Mouse (Mus musculus) G1E (cell line): ENCODE results near the gene Idh3g. TPM values are rescaled to one million over a fixed set of nuclear protein-coding genes. Genes with fewer than 3 reads are reported as not detected.

ENCODE experiments used
- ATAC-seq: 2 replicates; pipeline ENCODE4 v1.8.0; 2016; ENCODE audit warnings: mild to moderate bottlenecking; ENCODE audit not compliant: insufficient number of reproducible peaks, poor library complexity, low FRiP score, severe bottlenecking; ENCODE audit errors: extremely low read depth
- DNase-seq: peaks from one replicate; pipeline ENCODE4 v3.0.0; 2012; ENCODE audit warnings: low spot score
- H3K27me3 ChIP-seq: 2 replicates; pipeline ENCODE4 v1.6.1; 2012; ENCODE audit warnings: mild to moderate bottlenecking, low read length, inconsistent platforms; ENCODE audit not compliant: insufficient read depth
- H3K36me3 ChIP-seq: replicated peaks from 2 replicates; pipeline ENCODE3; 2012; ENCODE audit warnings: mild to moderate bottlenecking, inconsistent platforms
- H3K4me1 ChIP-seq: 2 replicates; pipeline ENCODE4 v1.6.1; 2012; ENCODE audit warnings: low read depth, low read length, inconsistent platforms, mixed read lengths; ENCODE audit not compliant: insufficient read depth
- H3K4me3 ChIP-seq: 2 replicates; pipeline ENCODE4 v1.5.1; 2012; ENCODE audit warnings: low read depth, mild to moderate bottlenecking, inconsistent platforms, low read length, moderate library complexity, mixed read lengths
- H3K9me3 ChIP-seq: replicated peaks from 2 replicates; pipeline ENCODE4 v1.6.1; 2012; ENCODE audit warnings: inconsistent platforms
- CTCF ChIP-seq: IDR thresholded peaks from 2 replicates; pipeline ENCODE4 v1.5.1; 2012; ENCODE audit warnings: low read depth, low read length, inconsistent platforms, mixed read lengths
- GATA1 ChIP-seq: IDR thresholded peaks from 2 replicates; pipeline ENCODE4 v1.6.1; 2012; ENCODE audit warnings: borderline replicate concordance, low read length, inconsistent platforms, mixed read lengths
- GATA2 ChIP-seq: IDR thresholded peaks from 2 replicates; pipeline ENCODE4 v1.6.1; 2012; ENCODE audit warnings: low read depth, low read length, inconsistent platforms, borderline replicate concordance
- POLR2AphosphoS5 ChIP-seq: IDR thresholded peaks from 2 replicates; pipeline ENCODE4 v1.6.1; 2012; ENCODE audit warnings: low read depth, low read length, inconsistent platforms; ENCODE audit not compliant: insufficient replicate concordance
- TAL1 ChIP-seq: conservative IDR thresholded peaks from 2 replicates; pipeline ENCODE4 v1.6.1; 2012; ENCODE audit warnings: low read depth, low read length, inconsistent platforms, mixed read lengths
- polyA plus RNA-seq: library from polyadenylated mRNA; stranded (reverse); fragments of >175 nt; gene quantifications from 2 replicates; pipeline ENCODE4 v1.2.3, GENCODE M21; 2012
- total RNA-seq, 2 experiments: library from RNA; stranded (forward) in 1 of 2; stranded (reverse) in 1 of 2; fragments of 200-1000 nt in 1 of 2; fragments of >200 nt in 1 of 2; fragmentation: Nextera tagmentation in 1 of 2; gene quantifications; 2 replicates each; pipeline ENCODE4 v1.2.3; 2014 to 2017

The Idh3g gene
- total and polyA plus RNA-seq, 3 experiments: 27.0 to 393 (median 187) TPM

DNA sequence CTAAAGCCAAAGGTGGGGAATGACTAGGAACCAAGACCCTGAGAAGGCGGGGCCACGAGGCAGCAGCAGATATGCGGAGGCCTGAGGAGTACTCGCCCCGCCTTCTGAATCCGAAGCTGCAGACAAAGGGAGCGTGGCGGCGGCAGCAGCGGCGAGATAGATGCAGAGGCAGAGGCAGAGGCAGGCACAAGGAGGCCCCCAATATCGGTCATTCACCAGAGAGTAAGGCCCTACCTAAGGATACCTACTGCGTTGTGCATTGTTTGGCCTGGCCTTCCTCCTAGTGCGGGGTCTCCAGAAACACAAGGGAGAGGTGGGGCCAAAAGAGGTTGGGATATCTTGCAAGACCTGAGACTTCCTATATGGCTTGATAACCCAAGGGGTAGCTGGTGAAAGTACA, 28.4 kb upstream of the Idh3g start:
- Histone ChIP-seq H3K27me3 (peaks cover 6% of the 10 kb centered on the region; the same call in 1 of the 2 replicates), H3K36me3 (no peaks in the 10 kb centered on the region)
- no peak for ATAC-seq

DNA sequence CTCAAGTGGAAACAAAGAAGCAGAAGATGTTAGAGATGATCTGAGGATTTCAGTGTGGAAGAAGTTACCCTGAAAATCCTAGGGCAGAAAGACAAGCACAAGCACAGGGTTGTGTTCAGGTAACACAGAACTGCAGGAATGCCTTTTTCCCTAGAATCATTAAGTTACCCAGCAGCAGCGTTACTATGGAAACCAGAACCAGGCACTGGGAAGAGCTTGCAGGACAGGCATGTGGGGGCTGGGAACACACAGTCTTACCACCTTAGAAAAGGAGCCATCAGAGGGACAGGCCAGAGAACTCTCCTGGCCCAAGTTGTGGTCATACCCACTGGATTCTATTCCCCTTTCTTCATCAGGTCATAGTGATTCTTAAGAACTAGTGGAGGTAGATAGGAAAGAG, 19.1 kb upstream of the Idh3g start:
- no peak for ATAC-seq
- H3K36me3 ChIP-seq: no peaks in the 10 kb centered on the region
- TF ChIP-seq CTCF (no peak), GATA1 (no peak)
- H3K27me3 ChIP-seq: peaks cover 2% of the 10 kb centered on the region; the same call in 1 of the 2 replicates
- no peak overlapping the region for H3K4me3 ChIP-seq
- H3K4me1 ChIP-seq: no peaks in the 10 kb centered on the region
- no peaks in the 10 kb centered on the region for H3K9me3 ChIP-seq
- no peak for DNase-seq

More for the DNA sequence above, 28.4 kb upstream of the Idh3g start:
- no peaks in the 10 kb centered on the region for H3K9me3 ChIP-seq
- TF ChIP-seq TAL1 (no peak), POLR2AphosphoS5 (no peak), GATA2 (no peak), GATA1 (no peak), CTCF (no peak)
- DNase-seq: no peak
- H3K4me1 ChIP-seq: no peaks in the 10 kb centered on the region
- H3K4me3 ChIP-seq: no peak overlapping the region

DNA sequence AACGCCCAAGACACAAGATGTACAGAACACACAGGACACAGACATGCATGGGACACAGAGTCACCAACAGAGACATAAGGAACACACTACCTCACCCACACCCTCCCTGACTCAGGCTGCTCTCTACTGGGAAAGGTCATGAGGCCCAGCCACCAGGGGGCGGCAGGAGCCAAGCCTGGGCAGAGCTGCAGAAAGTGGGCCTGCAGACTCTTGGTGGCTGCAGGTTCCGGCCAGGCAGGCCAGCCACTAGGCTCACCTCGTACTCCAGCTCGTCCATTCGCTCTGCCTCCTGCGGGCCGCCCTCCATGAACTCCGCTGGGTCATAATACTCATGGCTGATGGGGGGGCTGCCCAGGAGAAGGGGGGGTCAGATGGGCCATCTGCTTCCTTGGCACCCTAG, 11.8 kb upstream of the Idh3g start:
- 0 out of 2 replicates have a peak, but pooled peaks cover 4% of the 10 kb centered on the region for H3K4me1 ChIP-seq

DNA sequence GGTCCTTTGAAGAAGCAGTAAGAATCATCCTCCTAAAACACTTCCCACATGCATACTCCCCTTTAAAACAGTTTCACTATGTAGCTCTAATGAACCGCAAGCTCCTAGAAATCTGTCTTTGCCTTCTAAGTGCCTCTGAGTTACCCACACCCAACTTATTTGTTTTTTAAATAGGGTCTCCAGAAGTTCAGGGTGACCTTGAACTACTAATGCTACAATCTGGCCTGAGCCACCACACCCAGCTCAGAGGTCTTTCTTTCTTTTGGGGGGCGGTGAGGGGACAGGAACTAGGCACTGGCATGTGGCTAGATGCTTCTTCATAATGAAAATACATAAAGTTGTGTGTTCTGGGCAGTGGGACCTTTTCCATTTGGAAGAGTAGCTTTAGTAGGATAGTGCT, 10.8 kb upstream of the Idh3g start:
- Histone ChIP-seq H3K4me1 (0 out of 2 replicates have a peak, but pooled peaks cover 4% of the 10 kb centered on the region), H3K9me3 (no peaks in the 10 kb centered on the region), H3K4me3 (no peak overlapping the region), H3K36me3 (peaks cover 14% of the 10 kb centered on the region), H3K27me3 (peaks cover 13% of the 10 kb centered on the region)
- ATAC-seq: no peak
- TF ChIP-seq POLR2AphosphoS5: no peak
- no peak for DNase-seq

More for the DNA sequence above, 11.8 kb upstream of the Idh3g start:
- Histone ChIP-seq H3K27me3 (peaks cover 13% of the 10 kb centered on the region), H3K4me3 (no peak overlapping the region), H3K9me3 (no peaks in the 10 kb centered on the region), H3K36me3 (peaks cover 10% of the 10 kb centered on the region)
- peak; percentile 49 for TF ChIP-seq CTCF
- no peak for TF ChIP-seq TAL1
- peak; percentile 34; the same call in 1 of the 2 replicates for ATAC-seq
- peak; percentile 26 for DNase-seq

DNA sequence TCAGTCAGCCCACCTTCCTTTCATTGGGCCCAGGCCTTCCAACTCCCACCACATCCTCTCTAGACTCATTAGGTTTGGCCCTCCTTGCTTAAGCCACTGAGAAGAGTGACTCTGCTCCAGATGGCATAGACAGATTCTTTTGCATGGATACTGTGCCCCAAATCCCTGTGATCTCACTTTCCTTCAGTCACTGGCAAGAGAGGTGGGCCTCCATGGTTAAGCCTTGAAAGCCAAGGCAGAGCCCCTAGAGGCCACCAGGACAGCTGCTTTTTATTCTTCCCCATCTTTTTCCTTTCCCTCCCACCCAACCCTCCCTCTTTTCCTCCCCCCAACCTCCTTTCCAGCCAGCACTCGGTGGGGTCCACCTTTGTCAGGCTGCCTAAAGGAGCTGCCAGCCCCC, 6.8 kb upstream of the Idh3g start:
- TF ChIP-seq GATA2: no peak
- TF ChIP-seq CTCF: no peak
- TF ChIP-seq GATA1: no peak
- no peak for TF ChIP-seq POLR2AphosphoS5
- TF ChIP-seq TAL1: no peak
- H3K4me1 ChIP-seq: peaks cover 19% of the 10 kb centered on the region
- no peak for DNase-seq
- H3K27me3 ChIP-seq: no peaks in the 10 kb centered on the region
- H3K4me3 ChIP-seq: no peak overlapping the region
- ATAC-seq: no peak
- H3K36me3 ChIP-seq: peaks cover 50% of the 10 kb centered on the region
- H3K9me3 ChIP-seq: no peaks in the 10 kb centered on the region

DNA sequence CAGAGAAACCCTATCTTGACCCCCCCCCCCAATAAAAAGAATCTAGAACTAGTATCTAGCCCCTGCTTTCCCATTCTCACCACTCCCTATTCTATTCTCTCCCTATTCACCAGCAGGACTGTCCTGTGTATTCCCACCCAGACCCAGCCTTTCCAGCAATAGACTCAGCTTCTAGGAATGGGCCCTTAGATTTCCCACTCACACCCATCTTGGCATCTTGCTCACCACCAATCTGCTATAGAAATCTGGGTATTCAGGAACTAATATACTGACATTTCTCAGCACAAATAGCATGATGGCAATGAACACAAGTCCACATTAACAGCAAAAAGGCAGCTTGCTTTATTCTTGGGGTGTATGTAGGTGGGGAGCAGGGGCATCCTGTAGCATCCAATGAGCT, 6.3 kb upstream of the Idh3g start:
- DNase-seq (no peak), ATAC-seq (no peak)
- Histone ChIP-seq H3K27me3 (no peaks in the 10 kb centered on the region), H3K4me1 (peaks cover 19% of the 10 kb centered on the region), H3K36me3 (peaks cover 53% of the 10 kb centered on the region), H3K9me3 (no peaks in the 10 kb centered on the region), H3K4me3 (no peak overlapping the region)
- TF ChIP-seq GATA2 (no peak), GATA1 (no peak), CTCF (no peak), POLR2AphosphoS5 (no peak), TAL1 (no peak)

DNA sequence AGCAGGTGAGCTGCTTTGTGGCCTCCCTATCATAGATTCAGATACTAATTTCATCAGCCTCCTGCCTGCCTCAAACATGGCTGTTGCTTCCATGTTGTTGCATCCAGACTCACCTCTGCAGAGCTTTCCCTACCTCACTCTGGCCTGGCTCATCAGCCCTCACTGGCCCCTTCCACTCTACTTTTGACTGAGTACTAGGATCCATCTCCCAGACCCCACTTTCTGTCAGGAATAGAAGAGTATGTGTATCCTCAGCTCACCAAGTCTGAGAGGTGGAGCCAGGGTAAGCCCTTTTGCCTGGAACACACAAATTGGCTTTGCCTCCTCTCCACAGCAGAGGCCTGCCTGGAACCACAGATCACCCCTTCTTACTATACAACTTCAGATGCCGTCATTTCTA, 1.8 kb upstream of the Idh3g start:
- Histone ChIP-seq H3K9me3 (no peaks in the 10 kb centered on the region), H3K4me1 (peaks cover 29% of the 10 kb centered on the region), H3K36me3 (peaks cover 56% of the 10 kb centered on the region), H3K4me3 (peak overlapping the region; percentile 85), H3K27me3 (no peaks in the 10 kb centered on the region)
- ATAC-seq (no peak), DNase-seq (no peak)
- no peak for TF ChIP-seq GATA2
- TF ChIP-seq TAL1: no peak
- no peak for TF ChIP-seq CTCF

DNA sequence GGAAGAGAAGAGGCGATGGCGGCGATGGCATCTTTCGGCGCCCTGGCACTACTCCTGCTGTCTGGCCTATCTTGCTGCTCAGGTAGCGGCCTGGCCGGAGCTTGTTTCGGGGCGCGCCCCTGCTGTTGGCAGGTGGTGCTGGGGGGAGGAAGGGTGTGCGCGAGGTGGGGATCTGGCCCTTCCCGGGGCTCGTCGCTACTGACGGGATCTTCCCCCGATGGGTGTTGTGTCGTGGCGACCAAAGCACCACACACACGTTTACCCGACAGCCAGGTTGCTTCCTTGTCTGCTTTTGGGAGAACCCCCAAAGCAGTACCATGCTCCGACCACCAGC, 495 bp upstream of the Idh3g start:
- H3K9me3 ChIP-seq: no peaks in the 10 kb centered on the region
- H3K4me1 ChIP-seq: peaks cover 34% of the 10 kb centered on the region
- no peak for DNase-seq
- peaks cover 64% of the 10 kb centered on the region for H3K36me3 ChIP-seq
- ATAC-seq: no peak
- TF ChIP-seq CTCF (no peak), GATA1 (no peak), GATA2 (no peak), TAL1 (no peak), POLR2AphosphoS5 (no peak)
- peak overlapping the region; percentile 85 for H3K4me3 ChIP-seq
- no peaks in the 10 kb centered on the region for H3K27me3 ChIP-seq
